Mouse (Mus musculus) limb, embryonic 15.5 days (tissue): ENCODE data around the gene Prr15l. TPM values are rescaled to one million over a fixed set of nuclear protein-coding genes. Genes with fewer than 3 reads are reported as not detected.

Source experiments
- ATAC-seq: fragments of 200-750 bp; cut with Nextera tagmentation; 2 replicates; pipeline ENCODE4 v1.8.0; 2017; ENCODE audit warnings: low read depth, moderate TSS enrichment; ENCODE audit not compliant: insufficient number of reproducible peaks, low FRiP score, low TSS enrichment
- H3K27ac ChIP-seq: fragments of 300-500 bp; sonication (generic); 2 replicates; pipeline ENCODE4 v1.5.1; 2015; ENCODE audit warnings: moderate library complexity, mild to moderate bottlenecking, inconsistent platforms
- H3K27me3 ChIP-seq: fragments of 300-500 bp; sonication (generic); 2 replicates; pipeline ENCODE4 v1.6.1; 2015; ENCODE audit warnings: inconsistent platforms
- H3K36me3 ChIP-seq: fragments of 300-500 bp; sonication (generic); 2 replicates; pipeline ENCODE4 v1.6.1; 2015; ENCODE audit warnings: inconsistent platforms
- H3K4me1 ChIP-seq: fragments of 300-500 bp; sonication (generic); 2 replicates; pipeline ENCODE4 v1.6.1; 2015; ENCODE audit warnings: inconsistent platforms
- H3K4me2 ChIP-seq: fragments of 300-500 bp; sonication (generic); 2 replicates; pipeline ENCODE4 v1.6.1; 2015; ENCODE audit warnings: mild to moderate bottlenecking, inconsistent platforms
- H3K4me3 ChIP-seq: fragments of 300-500 bp; sonication (generic); 2 replicates; pipeline ENCODE4 v1.5.1; 2015; ENCODE audit warnings: mild to moderate bottlenecking, inconsistent platforms
- H3K9ac ChIP-seq: fragments of 300-500 bp; sonication (generic); 2 replicates; pipeline ENCODE4 v1.6.1; 2015; ENCODE audit warnings: inconsistent platforms
- H3K9me3 ChIP-seq: fragments of 300-500 bp; sonication (generic); 2 replicates; pipeline ENCODE4 v1.6.1; 2016; ENCODE audit warnings: inconsistent platforms
- WGBS: fragments of 180-500 bp; shearing (Covaris S2); methylation state at CpG from one replicate; pipeline ENCODE4 v1.1.7; 2015; 5-methylcytosine and 5-hydroxymethylcytosine counted together
- polyA plus RNA-seq: library from polyadenylated mRNA; unstranded; fragments of >200 nt; fragmentation: Nextera tagmentation; extraction: Ambion mirVana; gene quantifications from 2 replicates; pipeline ENCODE4 v1.2.1, GENCODE M21; 2015

Prr15l gene
- polyA plus RNA-seq, 1 experiment from 2014 or later: 3.6 TPM

DNA sequence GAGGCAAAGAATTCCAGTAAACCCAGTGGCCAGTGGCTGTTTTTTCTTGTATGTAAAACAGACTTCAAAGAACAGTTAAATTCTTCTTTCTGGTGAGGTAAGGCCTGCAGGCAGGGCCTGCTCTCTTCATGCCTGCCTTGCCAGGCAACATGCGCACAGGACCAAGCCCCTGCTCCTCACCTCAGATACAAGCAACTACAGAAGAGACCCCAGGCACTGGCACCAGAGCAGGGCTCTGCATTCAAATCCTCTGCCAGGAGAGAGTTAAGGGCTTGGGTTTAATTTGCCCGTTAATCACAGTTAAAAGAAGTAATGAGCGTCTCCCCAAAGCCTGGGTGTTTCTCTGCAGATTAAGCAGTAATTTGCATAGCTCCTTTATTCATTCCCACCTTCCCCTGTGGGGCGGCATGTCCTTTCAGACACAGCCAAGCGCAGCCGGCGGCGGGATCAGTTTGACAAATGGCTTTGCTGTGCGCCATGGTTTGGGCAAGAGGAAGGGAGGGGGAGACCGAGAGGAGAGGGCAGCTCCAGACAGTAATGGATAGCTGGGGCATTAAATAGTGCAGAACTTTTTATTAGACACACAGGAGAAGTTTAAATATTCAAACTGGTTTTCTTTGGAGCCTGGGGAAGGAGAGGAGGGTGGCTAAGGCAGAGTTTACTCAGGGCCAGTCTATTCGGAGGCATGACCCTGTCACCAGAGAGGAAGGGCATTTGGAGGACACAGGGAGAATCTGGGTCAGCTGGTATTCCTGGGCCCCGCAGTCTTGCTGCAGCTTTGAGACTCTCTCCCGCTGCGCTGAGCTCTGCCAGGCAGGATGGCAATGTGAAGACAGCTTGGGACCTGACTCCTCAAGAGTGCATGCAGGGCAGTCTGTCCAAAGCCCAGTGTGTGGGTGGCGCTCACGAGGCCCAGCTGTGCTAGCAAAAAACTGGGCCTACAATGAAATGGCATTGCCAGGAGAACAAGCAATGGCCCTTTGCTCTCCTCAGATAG, 25.0 kb upstream of the Prr15l start:
- no peak overlapping the region for H3K9ac ChIP-seq

DNA sequence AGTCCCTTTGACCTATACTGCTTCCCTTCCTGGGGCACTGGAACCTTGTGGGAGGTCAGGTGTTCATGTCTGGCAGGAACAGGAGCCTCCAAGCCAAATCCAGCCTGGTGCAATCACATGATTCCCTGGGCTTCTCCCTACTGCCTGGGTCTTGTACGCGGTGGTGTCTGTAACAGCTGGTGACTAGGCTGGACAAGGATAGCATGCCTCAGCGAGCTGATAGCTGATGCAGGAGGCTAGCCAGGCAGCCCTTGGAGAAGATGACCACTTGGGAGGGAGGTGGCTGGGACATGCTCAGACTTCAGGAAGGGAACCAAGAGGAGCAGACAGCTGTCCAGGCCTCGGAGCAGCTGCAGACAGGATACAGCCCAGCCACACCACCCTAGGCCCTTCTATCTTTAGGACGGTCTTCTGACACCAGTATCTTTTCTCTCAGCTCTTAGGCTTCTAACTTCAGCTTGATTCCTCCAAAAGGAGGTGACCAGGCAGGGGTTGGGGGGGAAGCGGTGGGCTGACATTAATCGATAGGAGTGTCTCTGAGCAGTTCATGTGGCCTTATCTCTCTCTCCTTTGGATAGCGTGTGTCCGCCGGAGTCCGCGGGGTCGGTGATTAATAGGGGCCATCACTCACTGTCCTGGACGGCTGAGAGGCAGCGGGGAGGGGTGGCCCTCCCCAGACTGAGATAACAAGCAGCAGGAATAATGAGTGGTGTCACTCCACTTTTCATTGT, 21.3 kb upstream of the Prr15l start:
- 46% methylated on average over 15 of the region's 15 CpGs for WGBS
- ATAC-seq: peak; percentile 61; the same call in 1 of the 2 replicates
- no peak overlapping the region for H3K4me3 ChIP-seq
- H3K9me3 ChIP-seq: no peaks in the 10 kb centered on the region
- no peak overlapping the region for H3K4me2 ChIP-seq
- no peak overlapping the region for H3K9ac ChIP-seq
- peaks cover 48% of the 10 kb centered on the region for H3K36me3 ChIP-seq
- H3K27me3 ChIP-seq: 0 out of 2 replicates have a peak, but pooled peaks cover 4% of the 10 kb centered on the region
- H3K4me1 ChIP-seq: peaks cover 9% of the 10 kb centered on the region
- H3K27ac ChIP-seq: peak overlapping the region; percentile 17; the same call in 1 of the 2 replicates

More for the DNA sequence above, 25.0 kb upstream of the Prr15l start:
- Histone ChIP-seq H3K36me3 (peaks cover 17% of the 10 kb centered on the region), H3K9me3 (no peaks in the 10 kb centered on the region), H3K4me3 (no peak overlapping the region), H3K4me1 (peaks cover 12% of the 10 kb centered on the region), H3K27me3 (0 out of 2 replicates have a peak, but pooled peaks cover 4% of the 10 kb centered on the region), H3K27ac (peak overlapping the region; percentile 33; the same call in 1 of the 2 replicates), H3K4me2 (no peak overlapping the region)
- 24% methylated on average over 16 of the region's 16 CpGs for WGBS
- ATAC-seq: no peak

DNA sequence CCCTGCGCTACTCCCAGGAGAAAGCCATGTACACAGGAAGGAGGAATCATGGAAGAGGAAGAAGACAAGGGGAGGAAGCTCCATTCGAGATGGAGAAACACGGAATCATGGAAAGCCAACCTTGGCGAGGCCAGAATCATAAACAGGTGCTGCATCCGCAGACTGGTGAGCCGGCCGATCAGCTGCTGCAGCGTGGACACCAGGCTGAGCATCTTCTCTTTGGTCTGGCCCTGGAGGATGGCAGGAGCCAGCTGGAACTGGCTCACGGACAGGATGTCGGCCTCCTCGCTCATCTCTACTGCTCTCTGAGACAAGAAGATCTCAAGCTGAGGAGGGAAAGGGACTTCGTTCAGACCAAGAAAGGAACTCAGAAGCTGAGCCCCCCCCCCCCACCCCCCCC, 19.3 kb upstream of the Prr15l start:
- WGBS: 85% methylated on average over 12 of the region's 12 CpGs
- Histone ChIP-seq H3K4me2 (no peak overlapping the region), H3K4me3 (no peak overlapping the region), H3K9ac (no peak overlapping the region), H3K27ac (no peak overlapping the region), H3K27me3 (no peaks in the 10 kb centered on the region), H3K4me1 (no peaks in the 10 kb centered on the region), H3K9me3 (no peaks in the 10 kb centered on the region), H3K36me3 (peaks cover 55% of the 10 kb centered on the region)
- no peak for ATAC-seq

DNA sequence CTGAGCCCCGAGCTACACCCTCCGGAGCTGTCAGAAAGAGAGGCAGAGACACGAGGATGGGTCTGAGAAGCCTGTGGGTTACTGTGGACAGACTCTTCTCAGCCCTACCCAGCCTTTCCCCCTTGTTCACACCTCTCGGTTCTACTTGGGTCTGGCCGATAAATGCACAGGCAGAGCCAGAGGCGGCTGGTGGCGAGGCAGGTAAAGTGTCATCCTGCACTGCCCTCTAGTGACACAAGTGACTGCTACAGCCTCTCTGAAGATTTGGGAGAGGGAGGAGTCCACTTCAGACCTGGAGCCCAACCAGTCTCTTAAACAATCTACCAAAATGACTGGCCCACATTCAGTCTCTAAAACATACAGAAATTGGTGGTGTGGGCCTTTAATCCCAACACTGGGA, 17.9 kb upstream of the Prr15l start:
- Histone ChIP-seq H3K36me3 (peaks cover 55% of the 10 kb centered on the region), H3K4me3 (no peak overlapping the region), H3K4me2 (no peak overlapping the region), H3K27me3 (no peaks in the 10 kb centered on the region), H3K9me3 (no peaks in the 10 kb centered on the region), H3K4me1 (peaks cover 4% of the 10 kb centered on the region), H3K27ac (no peak overlapping the region), H3K9ac (no peak overlapping the region)
- no peak for ATAC-seq
- 29% methylated on average over 7 of the region's 7 CpGs for WGBS

DNA sequence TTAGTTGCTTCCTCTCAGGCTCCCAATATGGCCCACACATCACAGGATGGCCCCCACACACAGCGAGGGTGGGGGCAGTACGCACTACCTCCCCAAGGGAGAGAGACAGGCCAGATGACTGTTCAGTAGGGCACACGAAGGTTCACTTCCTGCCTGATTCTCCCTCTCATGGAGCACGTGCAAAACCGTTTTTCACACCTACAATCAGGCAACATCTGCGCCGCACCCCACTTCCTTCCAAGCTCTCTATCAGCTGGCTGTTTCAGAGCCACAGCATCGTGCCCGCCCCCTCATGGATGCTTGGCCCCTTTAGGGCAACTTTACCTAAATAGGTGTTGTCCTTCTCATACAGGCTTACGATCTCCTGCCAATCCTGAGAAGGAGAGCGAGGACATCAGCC, 15.2 kb upstream of the Prr15l start:
- H3K27me3 ChIP-seq: no peaks in the 10 kb centered on the region
- no peak overlapping the region for H3K27ac ChIP-seq
- peaks cover 16% of the 10 kb centered on the region for H3K4me1 ChIP-seq
- no peak for ATAC-seq
- no peak overlapping the region for H3K4me3 ChIP-seq
- 77% methylated on average over 11 of the region's 11 CpGs for WGBS
- H3K9me3 ChIP-seq: no peaks in the 10 kb centered on the region
- no peak overlapping the region for H3K9ac ChIP-seq
- peaks cover 41% of the 10 kb centered on the region for H3K36me3 ChIP-seq
- no peak overlapping the region for H3K4me2 ChIP-seq

DNA sequence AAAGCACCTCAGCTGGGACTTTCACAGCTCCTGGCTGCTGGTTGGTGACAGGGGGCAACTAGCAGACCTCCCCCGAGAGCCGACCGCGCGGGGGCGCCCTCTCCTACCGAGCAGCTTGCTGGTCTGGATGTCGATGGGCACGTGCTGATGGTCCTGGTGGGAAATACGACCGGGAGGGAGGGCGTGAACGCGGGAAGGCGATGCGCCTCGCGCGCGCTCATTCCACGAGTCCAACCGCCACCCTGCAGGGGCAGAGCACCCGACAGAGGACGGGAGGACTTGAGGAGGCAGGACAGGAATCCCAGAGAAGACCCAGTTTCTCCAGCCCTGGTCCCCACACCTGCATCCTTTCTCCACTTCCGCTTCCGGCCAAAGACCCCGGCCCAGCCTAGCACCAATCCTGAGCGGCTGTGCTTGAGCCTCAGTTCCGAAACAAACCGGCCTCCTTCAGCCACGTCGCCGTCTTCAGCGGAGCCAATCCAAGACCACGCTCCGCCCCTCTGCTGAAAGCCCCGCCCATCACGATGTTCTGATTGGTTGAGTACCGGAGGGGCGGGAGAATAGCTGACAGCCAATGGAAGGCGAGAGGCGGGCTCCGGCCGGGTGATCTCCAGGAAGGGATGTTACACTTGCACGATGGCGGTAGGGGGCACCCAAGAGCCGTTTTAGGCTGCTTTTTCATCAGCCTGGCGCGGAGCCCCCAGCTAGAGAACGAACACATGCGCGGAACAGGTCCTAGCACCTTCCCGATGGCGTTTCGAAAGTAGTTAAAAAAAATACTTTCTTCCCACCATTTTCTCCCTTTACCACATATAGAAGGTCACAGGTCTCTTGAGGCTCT, 11.6 kb upstream of the Prr15l start, which contains the start of gene Cdk5rap3:
Gene Cdk5rap3 (minus strand): TSS at position 453 of the 841 bp plus-strand sequence.
- Histone ChIP-seq H3K4me3 (peak within 1 kb of the TSS; percentile 82), H3K9me3 (no peaks in the 10 kb centered on the region), H3K27ac (peak within 1 kb of the TSS; percentile 86), H3K36me3 (peaks cover 11% of the 10 kb centered on the region), H3K9ac (peak within 1 kb of the TSS; percentile 66), H3K4me2 (peak within 1 kb of the TSS; percentile 91), H3K27me3 (0 out of 2 replicates have a peak, but pooled peaks cover 3% of the 10 kb centered on the region), H3K4me1 (peaks cover 16% of the 10 kb centered on the region)
- WGBS: under 1% methylated on average over 47 of the region's 55 CpGs
- peak; percentile 95 for ATAC-seq

DNA sequence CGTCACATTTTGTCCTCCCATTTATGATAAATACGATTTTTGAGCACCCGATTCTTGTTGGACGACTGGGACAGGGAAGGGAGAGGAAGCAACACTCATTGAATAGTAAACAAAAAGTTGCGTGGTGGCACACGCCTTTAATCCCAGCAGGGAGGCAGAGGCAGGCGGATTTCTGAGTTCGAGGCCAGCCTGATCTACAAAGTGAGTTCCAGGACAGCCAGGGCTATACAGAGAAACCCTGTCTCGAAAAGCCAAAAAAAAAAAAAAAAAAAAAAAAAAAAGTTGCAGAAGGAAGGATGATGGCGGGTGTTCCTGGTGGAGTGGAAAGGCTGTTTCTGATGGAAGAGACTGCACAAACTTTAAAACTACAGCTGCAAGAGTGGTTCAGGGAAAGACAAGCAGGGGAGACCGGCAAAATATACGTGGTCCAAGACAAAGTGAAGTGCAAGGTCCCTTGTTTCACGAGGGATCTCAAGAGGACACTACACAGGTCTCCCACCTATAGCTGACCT, 11.0 kb upstream of the Prr15l start:
- no peak overlapping the region for H3K9ac ChIP-seq
- peaks cover 4% of the 10 kb centered on the region for H3K36me3 ChIP-seq
- H3K4me2 ChIP-seq: peak overlapping the region; percentile 57
- H3K27me3 ChIP-seq: 0 out of 2 replicates have a peak, but pooled peaks cover 3% of the 10 kb centered on the region
- peak; percentile 1; the same call in 1 of the 2 replicates for ATAC-seq
- H3K9me3 ChIP-seq: no peaks in the 10 kb centered on the region
- peaks cover 16% of the 10 kb centered on the region for H3K4me1 ChIP-seq
- peak overlapping the region; percentile 82 for H3K4me3 ChIP-seq
- H3K27ac ChIP-seq: peak overlapping the region; percentile 38; the same call in 1 of the 2 replicates
- 32% methylated on average over 13 of the region's 13 CpGs for WGBS

DNA sequence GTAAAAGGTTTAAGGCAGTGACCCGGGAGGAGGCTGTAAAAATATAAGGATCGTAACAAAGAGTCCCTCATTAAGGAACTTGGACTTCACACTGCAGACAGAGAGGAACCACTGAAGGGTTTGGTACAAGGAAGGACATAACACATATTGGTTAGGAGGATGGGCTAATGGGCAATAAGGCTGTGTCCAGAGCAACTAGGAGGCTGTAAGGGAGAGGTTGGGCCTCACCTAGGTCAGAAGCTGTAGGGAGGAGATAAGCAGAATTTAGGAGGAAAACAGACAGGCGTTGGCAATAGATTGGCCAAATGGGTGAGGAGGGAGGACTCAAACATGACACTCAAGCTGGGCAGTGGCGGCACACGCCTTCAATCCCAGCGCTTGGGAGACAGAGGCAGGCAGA, 10.5 kb upstream of the Prr15l start:
- no peak overlapping the region for H3K4me3 ChIP-seq
- H3K4me1 ChIP-seq: peaks cover 16% of the 10 kb centered on the region
- H3K36me3 ChIP-seq: no peaks in the 10 kb centered on the region
- 0 out of 2 replicates have a peak, but pooled peaks cover 3% of the 10 kb centered on the region for H3K27me3 ChIP-seq
- H3K27ac ChIP-seq: no peak overlapping the region
- WGBS: 82% methylated on average over 6 of the region's 6 CpGs
- no peak overlapping the region for H3K4me2 ChIP-seq
- H3K9me3 ChIP-seq: no peaks in the 10 kb centered on the region
- no peak overlapping the region for H3K9ac ChIP-seq
- ATAC-seq: no peak

DNA sequence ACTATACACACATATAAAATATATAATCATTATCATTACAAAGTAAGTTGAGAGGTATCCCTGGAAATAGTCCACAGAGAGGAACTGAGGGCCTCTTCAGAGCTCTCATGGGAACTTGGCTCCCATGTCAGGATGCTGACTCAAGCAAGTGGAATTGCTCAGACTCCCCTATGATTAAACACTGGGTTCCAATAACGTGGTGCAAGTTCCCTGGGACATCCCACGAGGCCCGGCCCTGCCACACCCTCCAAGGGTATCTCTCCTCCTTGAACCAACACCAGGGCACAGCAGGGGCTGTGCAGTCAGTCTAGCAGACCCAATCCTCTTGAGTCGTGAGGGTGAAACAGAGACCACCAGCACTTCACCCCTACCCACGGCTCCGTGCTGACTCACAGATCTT, 8.9 kb upstream of the Prr15l start:
- H3K4me2 ChIP-seq: no peak overlapping the region

DNA sequence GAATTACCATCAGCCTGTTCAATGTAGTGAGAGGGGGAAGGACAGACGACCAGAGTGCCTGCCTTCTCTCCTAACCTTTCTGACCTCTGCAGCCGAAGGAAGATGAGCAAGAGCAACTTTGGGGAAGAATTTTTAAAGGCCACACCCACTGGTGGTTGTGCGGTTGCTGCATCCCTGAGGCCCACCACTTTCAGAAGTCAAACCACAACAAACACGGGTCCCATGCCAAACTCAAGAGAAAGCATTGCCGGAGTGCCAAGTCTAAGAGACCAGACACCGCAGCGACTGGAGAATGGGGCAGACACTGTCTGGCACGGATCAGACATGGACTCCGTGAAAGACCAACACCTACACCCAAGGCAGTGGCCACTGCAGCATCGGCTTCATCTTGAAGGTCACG, 3.0 kb upstream of the Prr15l start:
- 78% methylated on average over 11 of the region's 11 CpGs for WGBS
- no peak for ATAC-seq

More for the DNA sequence above, 8.9 kb upstream of the Prr15l start:
- Histone ChIP-seq H3K27ac (no peak overlapping the region), H3K9me3 (no peaks in the 10 kb centered on the region), H3K4me1 (peaks cover 16% of the 10 kb centered on the region), H3K9ac (no peak overlapping the region), H3K36me3 (no peaks in the 10 kb centered on the region), H3K4me3 (no peak overlapping the region), H3K27me3 (0 out of 2 replicates have a peak, but pooled peaks cover 3% of the 10 kb centered on the region)
- no peak for ATAC-seq
- 49% methylated on average over 6 of the region's 6 CpGs for WGBS

More for the DNA sequence above, 3.0 kb upstream of the Prr15l start:
- Histone ChIP-seq H3K9me3 (no peaks in the 10 kb centered on the region), H3K4me2 (no peak overlapping the region), H3K9ac (no peak overlapping the region), H3K27me3 (peaks cover 26% of the 10 kb centered on the region), H3K4me1 (peaks cover 11% of the 10 kb centered on the region), H3K27ac (no peak overlapping the region), H3K4me3 (no peak overlapping the region), H3K36me3 (no peaks in the 10 kb centered on the region)
